Mouse (Mus musculus): ENCODE results near the gene Ggta1.

Ggta1 gene

GRCm38 (mm10) chr2:35462791-35463281 lies at the start of gene Ggta1:
Gene Ggta1, minus strand, starts transcription at chr2:35463231.
- no peak for DNase-seq (ENCODE audit: low spot score in 2 of 2)

- DNase-seq (ENCODE audit: low spot score in 2 of 2): no peak
Observed at GRCm38 (mm10) chr2:35512226-35512625, 49.2 kb upstream of the Ggta1 start.

GRCm38 (mm10) chr2:35510920-35511319 lies 47.9 kb upstream of the Ggta1 start:
- no peak for DNase-seq (ENCODE audit: low spot score in 2 of 2)

GRCm38 (mm10) chr2:35509888-35510287 lies 46.9 kb upstream of the Ggta1 start:
- DNase-seq (ENCODE audit: low spot score in 2 of 2): no peak

- DNase-seq (ENCODE audit: low spot score in 2 of 2): no peak
Observed at GRCm38 (mm10) chr2:35509343-35509667, 46.3 kb upstream of the Ggta1 start.

GRCm38 (mm10) chr2:35508597-35509342 lies 45.7 kb upstream of the Ggta1 start:
- peak; percentile 50 to 53 for DNase-seq (ENCODE audit: low spot score in 2 of 2)

- no peak for DNase-seq (ENCODE audit: low spot score in 2 of 2)
Observed at GRCm38 (mm10) chr2:35507191-35507511, 44.1 kb upstream of the Ggta1 start.

GRCm38 (mm10) chr2:35506311-35507190 lies 43.5 kb upstream of the Ggta1 start:
- DNase-seq (ENCODE audit: low spot score in 2 of 2): peak in 1 of 2 experiments; percentile 34

- no peak for DNase-seq (ENCODE audit: low spot score in 2 of 2)
Observed at GRCm38 (mm10) chr2:35505519-35506286, 42.7 kb upstream of the Ggta1 start.

- no peak for DNase-seq (ENCODE audit: low spot score in 2 of 2)
Observed at GRCm38 (mm10) chr2:35504417-35504776, 41.4 kb upstream of the Ggta1 start.

GRCm38 (mm10) chr2:35503723-35504416 lies 40.8 kb upstream of the Ggta1 start:
- no peak for DNase-seq (ENCODE audit: low spot score in 2 of 2)

- DNase-seq (ENCODE audit: low spot score in 2 of 2): no peak
Observed at GRCm38 (mm10) chr2:35503021-35503722, 40.1 kb upstream of the Ggta1 start.

GRCm38 (mm10) chr2:35502561-35502960 lies 39.5 kb upstream of the Ggta1 start:
- no peak for DNase-seq (ENCODE audit: low spot score in 2 of 2)

- DNase-seq (ENCODE audit: low spot score in 2 of 2): no peak
Observed at GRCm38 (mm10) chr2:35499474-35499873, 36.4 kb upstream of the Ggta1 start.

- no peak for DNase-seq (ENCODE audit: low spot score in 2 of 2)
Observed at GRCm38 (mm10) chr2:35498961-35499360, 35.9 kb upstream of the Ggta1 start.

- DNase-seq (ENCODE audit: low spot score in 2 of 2): no peak
Observed at GRCm38 (mm10) chr2:35497662-35498196, 34.7 kb upstream of the Ggta1 start.

- DNase-seq (ENCODE audit: low spot score in 2 of 2): no peak
Observed at GRCm38 (mm10) chr2:35496279-35497013, 33.4 kb upstream of the Ggta1 start.

GRCm38 (mm10) chr2:35495486-35496278 lies 32.7 kb upstream of the Ggta1 start:
- DNase-seq (ENCODE audit: low spot score in 2 of 2): no peak

GRCm38 (mm10) chr2:35493566-35493965 lies 30.5 kb upstream of the Ggta1 start:
- no peak for DNase-seq (ENCODE audit: low spot score in 2 of 2)

All from frontal cortex, postnatal 25 days (tissue).